Mouse (Mus musculus) liver, embryonic 14.5 days (tissue): ENCODE measurements around the gene Cyp2d22.

Experiments
- CTCF ChIP-seq: IDR thresholded peaks from 2 replicates; pipeline ENCODE4 v1.5.1; 2016; ENCODE audit warnings: antibody characterized with exemption, low read depth, control low read depth
- EP300 ChIP-seq: IDR thresholded peaks from 2 replicates; pipeline ENCODE4 v1.6.1; 2016; ENCODE audit warnings: antibody characterized with exemption, low read depth

DNA sequence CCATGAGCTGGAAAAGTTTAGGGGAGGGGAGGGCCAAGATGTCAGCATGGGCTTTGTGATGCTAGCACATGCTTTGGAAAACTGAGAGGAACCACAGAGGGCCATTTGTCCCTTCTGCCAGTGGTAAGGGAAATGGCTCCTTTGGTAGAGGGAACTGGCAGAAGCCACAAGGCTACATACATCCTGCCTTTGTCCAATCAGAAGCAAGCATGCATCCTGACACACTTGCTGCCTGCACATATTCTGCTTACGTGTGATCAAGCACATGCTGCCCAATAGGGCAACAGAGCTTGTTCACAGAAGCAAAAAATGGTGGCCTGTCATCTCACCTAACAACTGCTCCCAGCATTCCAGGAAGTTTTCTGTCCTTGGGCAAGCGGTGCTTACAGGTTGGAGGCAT lies 54.7 kb downstream of the Cyp2d22 start:
- TF ChIP-seq CTCF: no peak
- no peak for TF ChIP-seq EP300
